Mouse (Mus musculus) midbrain, embryonic 12.5 days (tissue): Measurements from ENCODE around the gene Foxf1. TPM values are rescaled to one million over a fixed set of nuclear protein-coding genes. Genes with fewer than 3 reads are reported as not detected.
A peak's percentile ranks its signal among the peaks of the same experiment; 100 is the strongest.

ENCODE experiments used
- ATAC-seq: fragments of 200-750 bp; cut with Nextera tagmentation; 2 replicates; pipeline ENCODE4 v1.8.0; 2017; ENCODE audit warnings: low read depth, moderate TSS enrichment, moderate library complexity; ENCODE audit not compliant: low FRiP score
- H3K27ac ChIP-seq: fragments of 300-500 bp; sonication (generic); replicated peaks from 2 replicates; pipeline ENCODE4 v1.5.1; 2016; ENCODE audit warnings: mild to moderate bottlenecking
- H3K27me3 ChIP-seq: fragments of 300-500 bp; sonication (generic); 2 replicates; pipeline ENCODE4 v1.6.1; 2016; ENCODE audit warnings: mild to moderate bottlenecking
- H3K36me3 ChIP-seq: fragments of 300-500 bp; sonication (generic); 2 replicates; pipeline ENCODE4 v1.6.1; 2016
- H3K4me1 ChIP-seq: fragments of 300-500 bp; sonication (generic); 2 replicates; pipeline ENCODE4 v1.6.1; 2016
- H3K4me2 ChIP-seq: fragments of 300-500 bp; sonication (generic); replicated peaks from 2 replicates; pipeline ENCODE4 v1.6.1; 2016; ENCODE audit warnings: mild to moderate bottlenecking, moderate library complexity
- H3K4me3 ChIP-seq: fragments of 300-500 bp; sonication (generic); 2 replicates; pipeline ENCODE4 v1.5.1; 2016; ENCODE audit warnings: mild to moderate bottlenecking
- H3K9ac ChIP-seq: fragments of 300-500 bp; sonication (generic); replicated peaks from 2 replicates; pipeline ENCODE4 v1.6.1; 2016; ENCODE audit warnings: mild to moderate bottlenecking, moderate library complexity
- H3K9me3 ChIP-seq: fragments of 300-500 bp; sonication (generic); 2 replicates; pipeline ENCODE4 v1.6.1; 2016; ENCODE audit warnings: mild to moderate bottlenecking
- WGBS: fragments of 180-500 bp; shearing (Covaris S2); methylation state at CpG from one replicate; pipeline ENCODE4 v1.1.7; 2016; 5-methylcytosine and 5-hydroxymethylcytosine counted together
- microRNA-seq: library from miRNA; unstranded; fragments of <30 nt; microRNA quantifications from one replicate; pipeline ENCODE4, GENCODE M21; 2017
- polyA plus RNA-seq: library from polyadenylated mRNA; unstranded; fragments of >200 nt; fragmentation: Nextera tagmentation; extraction: Ambion mirVana; gene quantifications from 2 replicates; pipeline ENCODE4 v1.2.1, GENCODE M21; 2016

Foxf1 gene
- polyA plus RNA-seq, 1 experiment from 2014 or later = 0.33 TPM

GRCm38 (mm10) chr8:121127756-121128375, 43.7 kb downstream of the Foxf1 start, which contains the start of gene Foxl1:
TSS of gene Foxl1 (plus strand) at chr8:121127940.
- no peak within 1 kb of the TSS; the same call in 1 of the 2 replicates for H3K9ac ChIP-seq
- H3K9me3 ChIP-seq = no peaks in the 10 kb centered on the region
- H3K4me3 ChIP-seq = peak within 1 kb of the TSS; percentile 24
- peak within 1 kb of the TSS; percentile 28 for H3K4me2 ChIP-seq
- no peak for ATAC-seq
- no peaks in the 10 kb centered on the region for H3K36me3 ChIP-seq
- H3K4me1 ChIP-seq = peaks cover 24% of the 10 kb centered on the region
- H3K27ac ChIP-seq = no peak within 1 kb of the TSS
- peaks cover 99% of the 10 kb centered on the region for H3K27me3 ChIP-seq
- under 1% methylated on average over 43 of the region's 43 CpGs for WGBS

GRCm38 (mm10) chr8:121128531-121129264, 44.5 kb downstream of the Foxf1 start:
- 1% methylated on average over 55 of the region's 55 CpGs for WGBS
- no peak for ATAC-seq
- Histone ChIP-seq H3K9me3 (no peaks in the 10 kb centered on the region), H3K4me2 (peak overlapping the region; percentile 28), H3K27ac (no peak overlapping the region), H3K27me3 (peaks cover 92% of the 10 kb centered on the region), H3K4me3 (peak overlapping the region; percentile 24), H3K9ac (no peak overlapping the region), H3K36me3 (no peaks in the 10 kb centered on the region), H3K4me1 (peaks cover 24% of the 10 kb centered on the region)

- Histone ChIP-seq H3K9ac (no peak overlapping the region), H3K36me3 (no peaks in the 10 kb centered on the region), H3K27me3 (peaks cover 84% of the 10 kb centered on the region), H3K4me2 (no peak overlapping the region), H3K4me3 (no peak overlapping the region; the same call in 1 of the 2 replicates), H3K27ac (no peak overlapping the region), H3K9me3 (no peaks in the 10 kb centered on the region), H3K4me1 (peaks cover 24% of the 10 kb centered on the region)
- 12% methylated on average over 16 of the region's 16 CpGs for WGBS
- no peak for ATAC-seq
These were observed 45.2 kb downstream of the Foxf1 start for GRCm38 (mm10) chr8:121129265-121129940.

- Histone ChIP-seq H3K4me1 (peaks cover 17% of the 10 kb centered on the region), H3K27me3 (peaks cover 80% of the 10 kb centered on the region), H3K9me3 (no peaks in the 10 kb centered on the region), H3K27ac (no peak overlapping the region), H3K4me2 (no peak overlapping the region), H3K4me3 (no peak overlapping the region), H3K9ac (no peak overlapping the region), H3K36me3 (no peaks in the 10 kb centered on the region)
- ATAC-seq = no peak
- WGBS = 33% methylated on average over 5 of the region's 5 CpGs
These were observed 46.3 kb downstream of the Foxf1 start for GRCm38 (mm10) chr8:121130522-121130921.

- 62% methylated on average over 5 of the region's 5 CpGs for WGBS
- H3K36me3 ChIP-seq = no peaks in the 10 kb centered on the region
- peaks cover 3% of the 10 kb centered on the region; the same call in 1 of the 2 replicates for H3K9me3 ChIP-seq
- ATAC-seq = no peak
- H3K9ac ChIP-seq = no peak overlapping the region
- H3K27ac ChIP-seq = no peak overlapping the region
- H3K4me2 ChIP-seq = no peak overlapping the region
- no peak overlapping the region for H3K4me3 ChIP-seq
- H3K4me1 ChIP-seq = peaks cover 10% of the 10 kb centered on the region
- peaks cover 55% of the 10 kb centered on the region for H3K27me3 ChIP-seq
These were observed 48.9 kb downstream of the Foxf1 start for GRCm38 (mm10) chr8:121132961-121133513.

GRCm38 (mm10) chr8:121134102-121134501, 49.9 kb downstream of the Foxf1 start:
- Histone ChIP-seq H3K4me3 (no peak overlapping the region), H3K27me3 (peaks cover 45% of the 10 kb centered on the region), H3K27ac (no peak overlapping the region), H3K4me2 (no peak overlapping the region), H3K9ac (no peak overlapping the region), H3K9me3 (peaks cover 10% of the 10 kb centered on the region), H3K36me3 (no peaks in the 10 kb centered on the region), H3K4me1 (no peaks in the 10 kb centered on the region)
- ATAC-seq = no peak
- 86% methylated on average over 10 of the region's 10 CpGs for WGBS

GRCm38 (mm10) chr8:121134512-121134911, 50.3 kb downstream of the Foxf1 start:
- Histone ChIP-seq H3K4me2 (no peak overlapping the region), H3K9me3 (peaks cover 10% of the 10 kb centered on the region), H3K27ac (no peak overlapping the region), H3K4me3 (no peak overlapping the region), H3K4me1 (no peaks in the 10 kb centered on the region), H3K9ac (no peak overlapping the region), H3K36me3 (no peaks in the 10 kb centered on the region), H3K27me3 (peaks cover 45% of the 10 kb centered on the region)
- 87% methylated on average over 11 of the region's 11 CpGs for WGBS
- no peak for ATAC-seq

- no peaks in the 10 kb centered on the region for H3K36me3 ChIP-seq
- no peak overlapping the region for H3K9ac ChIP-seq
- no peak overlapping the region for H3K27ac ChIP-seq
- no peak for ATAC-seq
- H3K9me3 ChIP-seq = peaks cover 10% of the 10 kb centered on the region
- peaks cover 28% of the 10 kb centered on the region for H3K27me3 ChIP-seq
- H3K4me2 ChIP-seq = no peak overlapping the region
- whole genome bisulfite sequencing = 94% methylated on average over 6 of the region's 6 CpGs
- H3K4me3 ChIP-seq = no peak overlapping the region
- H3K4me1 ChIP-seq = no peaks in the 10 kb centered on the region
These were observed 52.7 kb downstream of the Foxf1 start for GRCm38 (mm10) chr8:121136856-121137255.

Small RNA genes lying within 50 kb of the gene (microRNA-seq; reads per million reads assigned to microRNA genes)
- not detected for gene Gm27530

Other genes with a start within 250 kb of the Foxf1 start
- gene Mthfsd, start 24.0 kb downstream of the Foxf1 start, polyA plus RNA-seq = 59.6 and 61.4 TPM in 2 replicates
- 6.8 and 17.4 TPM in 2 replicates for gene Foxc2, start 31.8 kb downstream of the Foxf1 start, polyA plus RNA-seq
- gene Foxl1, start 43.6 kb downstream of the Foxf1 start, polyA plus RNA-seq = 0.46 and 1.3 TPM in 2 replicates